Comparison of ENCODE assay signal across 19 mouse cellular contexts in genomic region chr12:76087025-76087424, GRCm38 (mm10).
DNase-seq lines count a peak whose midpoint lies in the region; ATAC-seq and TF ChIP-seq lines count a peak whose summit lies in the region.
"Had no signal": no experiment of that assay in that cellular context is flagged by ENCODE, and none has a peak within 500 bp of the region (broad histone marks: within the 10 kb centered on the region; RNA-seq: fewer than 3 reads in every experiment).

No protein-coding gene starts in this region.

- ATAC-seq in inflammation-experienced regulatory T-cells, adult 6 months = peak; percentile 83
- ATAC-seq: midbrain, embryonic 13.5 days had no signal

- H3K4me3 ChIP-seq in left cerebral cortex, adult 2 months = no peak overlapping the region
- H3K4me3 ChIP-seq: forebrain, embryonic 12.5 days; hindbrain, embryonic 13.5 days; liver, embryonic 13.5 days; lung, embryonic 15.5 days; midbrain, embryonic 13.5 days had no signal

- H3K27ac ChIP-seq in left cerebral cortex, adult 2 months = no peak overlapping the region
- H3K27ac ChIP-seq: forebrain, embryonic 12.5 days; hindbrain, embryonic 13.5 days; liver, embryonic 13.5 days; lung, embryonic 15.5 days; midbrain, embryonic 13.5 days had no signal

- DNase-seq in spleen, postnatal 36 days (ENCODE audit: low spot score in 2 of 2) = peak; percentile 56 to 57
- DNase-seq in spleen, postnatal 4 days (ENCODE audit: low spot score in 2 of 2) = no peak
- peak; percentile 36 to 42 for DNase-seq in CD8-positive naive resting alpha-beta T cell, adult 2 months (ENCODE audit: low read depth in 2 of 2, low spot score in 2 of 2)
- peak; percentile 24 to 26 for DNase-seq in thymus, postnatal 36 days
- DNase-seq in cerebellum, postnatal 36 days = no peak
- no peak for DNase-seq in gastrocnemius, adult 18-20 months (ENCODE audit: low spot score)
- no peak for DNase-seq in left cerebral cortex, adult 2 months (ENCODE audit: extremely low spot score in 1 of 2, low spot score in 2 of 2)
- DNase-seq: adrenal gland, postnatal 36 days; cerebellum, adult 9-10 months; gastrocnemius, postnatal 36 days; heart, postnatal 14 days; layer of hippocampus, postnatal 36 days; liver, embryonic 13.5 days; right cerebral cortex, adult 18-20 months had no signal

- intact Hi-C loops in left cerebral cortex, adult 2 months (cut with DNase I) = no loop called here

- no peak for TF ChIP-seq CTCF in left cerebral cortex, adult 2 months (IDR thresholded peaks at IDR 0.05)

Comparison
In these comparisons a context has a peak if more than half of its experiments do, and no peak if none do; other contexts are left out.
1. DNase-seq: peak in spleen, postnatal 36 days (2 of 2), CD8-positive naive resting alpha-beta T cell, adult 2 months (2 of 2) and thymus, postnatal 36 days (2 of 2); none in spleen, postnatal 4 days (0 of 2), cerebellum, postnatal 36 days (0 of 2), gastrocnemius, adult 18-20 months (single experiment) and left cerebral cortex, adult 2 months (0 of 2).